Mouse (Mus musculus) neural tube, embryonic 14.5 days (tissue): ENCODE data around the gene Prpsap1. TPM values are rescaled to one million over a fixed set of nuclear protein-coding genes. Genes with fewer than 3 reads are reported as not detected.

Experiments
- ATAC-seq: fragments of 200-750 bp; cut with Nextera tagmentation; 2 replicates; pipeline ENCODE4 v1.8.0; 2017; ENCODE audit warnings: low read depth, mild to moderate bottlenecking, moderate TSS enrichment, moderate library complexity
- H3K27ac ChIP-seq: fragments of 300-500 bp; sonication (generic); 2 replicates; pipeline ENCODE4 v1.5.1; 2014; ENCODE audit warnings: low read depth, mild to moderate bottlenecking, control low read depth, low read length, moderate library complexity, mixed read lengths
- H3K27me3 ChIP-seq: fragments of 300-500 bp; sonication (generic); 2 replicates; pipeline ENCODE4 v1.6.1; 2014; ENCODE audit warnings: low read length; ENCODE audit not compliant: control insufficient read depth, insufficient read depth
- H3K36me3 ChIP-seq: fragments of 300-500 bp; sonication (generic); 2 replicates; pipeline ENCODE4 v1.6.1; 2014; ENCODE audit warnings: low read length, mixed read lengths; ENCODE audit not compliant: control insufficient read depth, insufficient read depth
- H3K4me1 ChIP-seq: fragments of 300-500 bp; sonication (generic); 2 replicates; pipeline ENCODE4 v1.6.1; 2014; ENCODE audit warnings: low read length; ENCODE audit not compliant: control insufficient read depth, insufficient read depth
- H3K4me2 ChIP-seq: fragments of 300-500 bp; sonication (generic); 2 replicates; pipeline ENCODE4 v1.6.1; 2014; ENCODE audit warnings: mild to moderate bottlenecking, low read depth, low read length, control low read depth
- H3K4me3 ChIP-seq: fragments of 300-500 bp; sonication (generic); 2 replicates; pipeline ENCODE4 v1.5.1; 2014; ENCODE audit warnings: low read depth, low read length, control low read depth, mixed read lengths
- H3K9ac ChIP-seq: fragments of 300-500 bp; sonication (generic); replicated peaks from 2 replicates; pipeline ENCODE4 v1.6.1; 2014; ENCODE audit warnings: low read depth, mild to moderate bottlenecking, control low read depth, low read length, mixed read lengths
- H3K9me3 ChIP-seq: fragments of 300-500 bp; sonication (generic); 2 replicates; pipeline ENCODE4 v1.6.1; 2016; ENCODE audit warnings: low read length; ENCODE audit not compliant: control insufficient read depth
- WGBS: fragments of 180-500 bp; shearing (Covaris S2); extraction: QIAGEN DNeasy Blood & Tissue Kit; methylation state at CpG from one replicate; pipeline ENCODE4 v1.1.7; 2014; 5-methylcytosine and 5-hydroxymethylcytosine counted together
- polyA plus RNA-seq: library from polyadenylated mRNA; unstranded; fragments of >200 nt; fragmentation: Nextera tagmentation; extraction: Ambion mirVana; gene quantifications from 2 replicates; pipeline ENCODE4 v1.2.1, GENCODE M21; 2014

Gene Prpsap1
- polyA plus RNA-seq, 1 experiment from 2014 or later: 171 TPM

- peaks cover 34% of the 10 kb centered on the region for H3K27me3 ChIP-seq
- peak overlapping the region; percentile 37; the same call in 1 of the 2 replicates for H3K9ac ChIP-seq
- 0 out of 2 replicates have a peak, but pooled peaks have one; percentile 12 for ATAC-seq
- no peaks in the 10 kb centered on the region for H3K9me3 ChIP-seq
- H3K4me2 ChIP-seq: peak overlapping the region; percentile 78
- under 1% methylated on average over 50 of the region's 50 CpGs for WGBS
- H3K27ac ChIP-seq: no peak overlapping the region
- peak overlapping the region; percentile 35 for H3K4me3 ChIP-seq
- 0 out of 2 replicates have a peak, but pooled peaks cover 4% of the 10 kb centered on the region for H3K36me3 ChIP-seq
- H3K4me1 ChIP-seq: peaks cover 27% of the 10 kb centered on the region
Observed at GRCm38 (mm10) chr11:116532810-116533338, 38.9 kb upstream of the Prpsap1 start.

DNA sequence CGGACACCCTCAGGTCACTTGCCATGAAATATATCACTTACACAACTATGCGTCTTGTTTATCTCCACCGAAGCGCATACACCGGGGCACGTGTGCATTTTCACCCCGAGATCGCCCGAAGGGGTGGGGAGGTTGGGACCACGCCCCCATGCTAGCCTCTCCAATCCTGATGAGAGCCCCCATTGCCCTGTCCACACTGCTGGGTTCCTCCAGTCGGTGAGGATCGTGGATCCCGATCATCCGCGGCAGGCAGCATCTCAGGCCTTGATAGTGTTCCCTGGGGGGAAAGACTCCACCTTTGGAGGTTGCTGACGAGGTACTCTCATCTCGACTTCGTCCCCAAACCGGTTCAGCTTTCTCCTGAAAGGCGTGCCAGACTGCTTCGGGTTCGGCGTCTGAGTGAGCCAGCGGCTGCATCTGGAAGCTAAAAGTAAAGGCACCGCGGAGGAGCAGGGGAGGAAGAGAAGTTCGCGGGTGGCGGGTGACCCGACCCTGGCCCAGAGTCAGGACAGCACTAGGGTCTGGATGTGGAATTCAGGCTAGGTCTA lies 38.3 kb upstream of the Prpsap1 start:
- ATAC-seq: no peak
- under 1% methylated on average over 30 of the region's 30 CpGs for WGBS
- Histone ChIP-seq H3K4me3 (peak overlapping the region; percentile 35), H3K4me1 (peaks cover 27% of the 10 kb centered on the region), H3K36me3 (0 out of 2 replicates have a peak, but pooled peaks cover 3% of the 10 kb centered on the region), H3K27ac (no peak overlapping the region), H3K27me3 (peaks cover 34% of the 10 kb centered on the region), H3K4me2 (peak overlapping the region; percentile 78), H3K9me3 (no peaks in the 10 kb centered on the region), H3K9ac (no peak overlapping the region; the same call in 1 of the 2 replicates)

DNA sequence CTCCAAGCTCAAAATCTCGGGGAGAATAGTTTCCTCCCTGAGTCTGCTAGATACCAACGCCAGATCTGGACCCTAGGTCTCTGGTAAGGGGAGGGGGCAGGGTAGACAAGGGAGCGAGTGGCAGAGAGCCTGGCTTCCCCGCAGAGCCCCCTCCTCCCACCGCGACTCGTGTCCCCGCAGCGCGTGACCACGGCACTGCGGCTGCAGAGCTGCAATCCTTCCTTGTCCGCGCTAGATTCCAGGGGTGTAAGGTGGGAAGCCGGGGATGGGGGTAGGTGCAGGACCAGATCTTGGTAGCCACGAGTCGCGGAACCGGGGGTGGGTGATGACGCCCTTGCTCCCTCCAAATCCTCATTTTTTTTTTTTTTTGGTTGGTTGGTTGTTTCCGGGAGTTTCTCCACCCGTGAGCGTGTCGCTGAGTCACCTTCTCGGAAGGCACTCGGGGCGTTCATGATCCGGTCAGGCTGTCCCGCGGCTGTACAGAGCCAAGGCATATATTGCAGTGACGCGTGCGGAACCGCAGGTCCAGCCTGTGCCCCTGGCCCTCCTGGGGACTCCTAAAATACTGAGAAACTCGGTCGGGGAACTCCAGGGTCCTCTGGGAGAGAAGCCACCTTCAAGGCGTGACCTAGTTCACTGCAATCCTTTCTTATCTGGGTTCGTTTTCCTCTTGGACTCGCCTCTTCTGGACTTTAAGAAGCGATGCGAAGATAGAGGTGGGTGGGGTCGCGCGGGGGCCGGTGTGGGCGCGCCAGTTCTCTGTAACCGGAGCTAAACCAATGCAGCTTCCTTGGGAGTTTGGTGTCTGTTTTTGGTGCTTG lies 37.6 kb upstream of the Prpsap1 start:
- Histone ChIP-seq H3K9ac (no peak overlapping the region; the same call in 1 of the 2 replicates), H3K4me1 (peaks cover 27% of the 10 kb centered on the region), H3K9me3 (no peaks in the 10 kb centered on the region), H3K27me3 (peaks cover 34% of the 10 kb centered on the region), H3K4me3 (peak overlapping the region; percentile 35), H3K27ac (no peak overlapping the region), H3K4me2 (peak overlapping the region; percentile 78), H3K36me3 (no peaks in the 10 kb centered on the region)
- ATAC-seq: no peak; the same call in 1 of the 2 replicates
- whole genome bisulfite sequencing: 2% methylated on average over 48 of the region's 48 CpGs

- H3K36me3 ChIP-seq: no peaks in the 10 kb centered on the region
- 26% methylated on average over 11 of the region's 11 CpGs for WGBS
- no peaks in the 10 kb centered on the region for H3K9me3 ChIP-seq
- peak within 1 kb of the TSS; percentile 78 for H3K4me2 ChIP-seq
- peak within 1 kb of the TSS; percentile 35 for H3K4me3 ChIP-seq
- no peak within 1 kb of the TSS for H3K9ac ChIP-seq
- ATAC-seq: no peak
- H3K4me1 ChIP-seq: peaks cover 27% of the 10 kb centered on the region
- H3K27me3 ChIP-seq: peaks cover 34% of the 10 kb centered on the region
- H3K27ac ChIP-seq: no peak within 1 kb of the TSS
Observed at GRCm38 (mm10) chr11:116530187-116531147, 36.5 kb upstream of the Prpsap1 start, which contains the start of gene Sphk1. TSS of gene Sphk1 (plus strand) at chr11:116530925.

DNA sequence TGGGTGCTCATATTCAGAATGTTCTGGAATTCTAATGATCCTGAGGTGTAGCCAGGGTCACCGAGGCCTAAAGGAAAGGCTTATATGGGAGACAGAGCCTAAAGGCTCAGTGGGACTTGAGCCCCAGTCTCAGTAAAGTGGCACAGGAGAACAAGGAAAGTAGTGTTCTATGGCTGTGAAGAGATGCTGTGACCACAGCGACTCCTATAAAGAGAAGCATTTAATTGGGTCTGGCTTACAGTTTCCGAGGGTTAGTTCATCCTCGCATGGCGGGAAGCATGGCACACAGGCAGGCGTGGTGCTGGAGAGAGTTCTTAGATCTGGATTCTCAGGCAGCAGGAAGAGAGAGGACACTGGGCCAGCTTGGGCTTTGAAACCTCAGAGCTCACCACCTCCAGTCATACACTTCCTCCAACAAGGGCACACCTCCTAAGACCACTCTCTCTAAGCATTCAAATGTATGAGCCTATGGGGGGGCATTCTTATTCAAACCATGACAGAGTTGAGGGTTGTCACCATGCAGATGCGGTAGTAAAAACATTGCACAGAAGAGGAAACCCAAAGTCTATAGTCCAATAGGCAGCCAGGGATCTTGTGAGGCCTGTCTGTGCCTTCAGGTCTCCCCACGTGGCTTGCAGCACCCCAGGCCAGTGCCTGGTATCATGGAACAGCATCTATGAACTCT lies 34.8 kb upstream of the Prpsap1 start:
- peaks cover 25% of the 10 kb centered on the region for H3K27me3 ChIP-seq
- no peak overlapping the region for H3K4me2 ChIP-seq
- ATAC-seq: no peak
- H3K27ac ChIP-seq: no peak overlapping the region
- no peak overlapping the region for H3K4me3 ChIP-seq
- peaks cover 24% of the 10 kb centered on the region for H3K4me1 ChIP-seq
- no peaks in the 10 kb centered on the region for H3K9me3 ChIP-seq
- H3K9ac ChIP-seq: no peak overlapping the region
- 70% methylated on average over 8 of the region's 8 CpGs for WGBS
- H3K36me3 ChIP-seq: no peaks in the 10 kb centered on the region

GRCm38 (mm10) chr11:116523699-116524189 lies 29.7 kb upstream of the Prpsap1 start:
- no peak for ATAC-seq

DNA sequence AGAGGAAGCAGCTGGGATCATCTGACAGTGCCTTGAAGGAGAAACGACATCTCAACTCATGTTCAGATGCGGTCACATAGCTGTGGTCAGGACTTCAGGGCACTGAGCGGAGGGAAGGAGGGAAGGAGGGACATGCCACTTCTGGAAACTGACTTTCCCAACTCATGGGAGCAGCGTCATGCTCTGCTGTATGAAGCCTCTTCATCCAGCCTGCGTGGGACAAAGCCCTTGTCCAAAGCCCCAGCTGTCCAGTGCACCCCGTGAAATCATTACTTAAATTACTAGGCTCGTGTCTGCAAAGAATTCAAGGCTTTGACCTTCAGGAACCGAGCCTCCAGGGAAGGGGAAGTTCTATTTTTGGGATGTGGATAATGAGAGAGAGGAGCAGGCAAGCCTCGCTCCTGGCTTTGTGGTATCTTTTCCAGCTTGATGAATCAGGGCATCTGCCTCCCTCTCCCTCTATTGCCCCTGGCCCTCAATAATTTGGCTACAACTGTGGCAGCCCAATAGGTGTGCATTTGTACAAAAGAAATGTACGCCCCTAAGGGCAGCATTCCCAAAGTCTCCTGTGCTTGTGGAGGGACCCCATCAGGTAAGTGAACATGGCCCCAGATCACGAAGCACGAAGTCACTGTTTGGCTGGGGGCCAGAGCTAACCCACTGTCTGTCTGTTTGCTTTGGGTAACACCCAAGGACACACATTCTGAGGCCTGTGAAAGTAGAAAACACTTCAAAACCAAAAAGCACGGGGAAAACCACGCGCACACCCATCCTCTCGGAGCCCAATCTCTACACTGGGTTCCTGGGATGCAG lies 29.1 kb upstream of the Prpsap1 start:
- Histone ChIP-seq H3K4me3 (no peak overlapping the region), H3K4me2 (no peak overlapping the region), H3K36me3 (no peaks in the 10 kb centered on the region), H3K27ac (no peak overlapping the region), H3K27me3 (no peaks in the 10 kb centered on the region), H3K9ac (no peak overlapping the region), H3K4me1 (no peaks in the 10 kb centered on the region), H3K9me3 (no peaks in the 10 kb centered on the region)
- 55% methylated on average over 16 of the region's 16 CpGs for WGBS
- no peak for ATAC-seq

More at GRCm38 (mm10) chr11:116523699-116524189, 29.7 kb upstream of the Prpsap1 start:
- Histone ChIP-seq H3K4me2 (no peak overlapping the region), H3K9me3 (no peaks in the 10 kb centered on the region), H3K27me3 (no peaks in the 10 kb centered on the region), H3K9ac (no peak overlapping the region), H3K4me3 (no peak overlapping the region), H3K4me1 (no peaks in the 10 kb centered on the region), H3K36me3 (no peaks in the 10 kb centered on the region), H3K27ac (no peak overlapping the region)
- 53% methylated on average over 5 of the region's 5 CpGs for WGBS
